Comparison of ENCODE assay signal across 34 mouse cellular contexts in genomic region chr19:37719166-37719565, GRCm38 (mm10). TPM values are rescaled to one million over a fixed set of nuclear protein-coding genes. Genes with fewer than 3 reads are reported as not detected.
"Had no signal": no experiment of that assay in that cellular context is flagged by ENCODE, and none has a peak within 500 bp of the region (broad histone marks: within the 10 kb centered on the region; RNA-seq: fewer than 3 reads in every experiment).

No protein-coding gene starts in this region.

- ATAC-seq: forebrain, embryonic 13.5 days; forebrain, embryonic 14.5 days; forebrain, embryonic 15.5 days; forebrain, embryonic 16.5 days; forebrain, postnatal 0 days had no signal

- H3K27ac ChIP-seq: embryonic facial prominence, embryonic 10.5 days; embryonic facial prominence, embryonic 12.5 days; embryonic facial prominence, embryonic 13.5 days; embryonic facial prominence, embryonic 15.5 days; forebrain, embryonic 10.5 days; forebrain, embryonic 12.5 days; forebrain, embryonic 13.5 days; forebrain, embryonic 15.5 days; gastrocnemius, adult 2 months; heart, adult 2 months had no signal

- DNase-seq: cerebellum, adult 9-10 months; cerebellum, adult 9-11 months; cerebellum, postnatal 10 days; cerebellum, postnatal 14 days; cerebellum, postnatal 25 days; cerebellum, postnatal 36 days; embryo, embryonic 11 days; forebrain, postnatal 0 days; gastrocnemius, adult 2 months; gastrocnemius, postnatal 10 days; gastrocnemius, postnatal 14 days; gastrocnemius, postnatal 25 days; gastrocnemius, postnatal 36 days; heart, adult 18-20 months; heart, adult 2 months had no signal

- H3K36me3 ChIP-seq: embryonic facial prominence, embryonic 10.5 days; embryonic facial prominence, embryonic 12.5 days; embryonic facial prominence, embryonic 13.5 days; embryonic facial prominence, embryonic 15.5 days; forebrain, embryonic 10.5 days; forebrain, embryonic 12.5 days; forebrain, embryonic 15.5 days had no signal

- H3K4me2 ChIP-seq: embryonic facial prominence, embryonic 12.5 days; embryonic facial prominence, embryonic 13.5 days; embryonic facial prominence, embryonic 15.5 days; forebrain, embryonic 12.5 days; forebrain, embryonic 13.5 days; forebrain, embryonic 15.5 days had no signal

- H3K27me3 ChIP-seq: embryonic facial prominence, embryonic 12.5 days; embryonic facial prominence, embryonic 13.5 days; forebrain, embryonic 12.5 days; forebrain, embryonic 13.5 days; forebrain, embryonic 15.5 days had no signal

- H3K9me3 ChIP-seq: embryonic facial prominence, embryonic 10.5 days; embryonic facial prominence, embryonic 12.5 days; embryonic facial prominence, embryonic 13.5 days; embryonic facial prominence, embryonic 15.5 days; forebrain, embryonic 10.5 days; forebrain, embryonic 12.5 days; forebrain, embryonic 13.5 days; forebrain, embryonic 15.5 days had no signal

- H3K4me3 ChIP-seq: embryonic facial prominence, embryonic 10.5 days; embryonic facial prominence, embryonic 12.5 days; embryonic facial prominence, embryonic 13.5 days; embryonic facial prominence, embryonic 15.5 days; erythroblast, embryonic 14.5 days; forebrain, embryonic 10.5 days; forebrain, embryonic 12.5 days; forebrain, embryonic 13.5 days; forebrain, embryonic 15.5 days; gastrocnemius, adult 2 months; heart, adult 2 months had no signal

- H3K4me1 ChIP-seq: embryonic facial prominence, embryonic 12.5 days; embryonic facial prominence, embryonic 15.5 days; forebrain, embryonic 10.5 days; forebrain, embryonic 12.5 days; forebrain, embryonic 13.5 days; forebrain, embryonic 15.5 days had no signal

- H3K9ac ChIP-seq: embryonic facial prominence, embryonic 12.5 days; embryonic facial prominence, embryonic 13.5 days; embryonic facial prominence, embryonic 15.5 days; forebrain, embryonic 12.5 days; forebrain, embryonic 13.5 days; forebrain, embryonic 15.5 days; forebrain, postnatal 0 days had no signal

RNA-seq across cellular contexts. Expression of gene Cyp26a1, which starts 21.6 kb away (rescaled TPM):
- total RNA-seq: common myeloid progenitor, adult 5-6 weeks; forebrain, postnatal 0 days; gastrocnemius, adult 18-20 months; granulocyte monocyte progenitor cell, adult 5-6 weeks; heart, adult 18-20 months had no signal
- polyA plus RNA-seq: erythroblast, embryonic 14.5 days; forebrain, embryonic 14.5 days; forebrain, embryonic 15.5 days; forebrain, embryonic 16.5 days had no signal

RNA-seq across cellular contexts. Expression of gene Cyp26c1, which starts 33.8 kb away (rescaled TPM):
- total RNA-seq: common myeloid progenitor, adult 5-6 weeks; forebrain, postnatal 0 days; gastrocnemius, adult 18-20 months; gastrocnemius, adult 8-10 months; gastrocnemius, postnatal 14 days; gastrocnemius, postnatal 36 days; granulocyte monocyte progenitor cell, adult 5-6 weeks; heart, adult 2 months; heart, adult 8-10 months had no signal
- polyA plus RNA-seq: cortical plate, adult 2 months; erythroblast, embryonic 14.5 days; forebrain, embryonic 11.5 days; forebrain, embryonic 12.5 days; forebrain, embryonic 13.5 days; forebrain, embryonic 14.5 days; forebrain, embryonic 15.5 days; forebrain, embryonic 16.5 days; forebrain, postnatal 0 days; frontal cortex, adult 2 months; heart, adult 2 months had no signal
